8 mouse cellular contexts compared by ENCODE assay signal in the genomic region with DNA sequence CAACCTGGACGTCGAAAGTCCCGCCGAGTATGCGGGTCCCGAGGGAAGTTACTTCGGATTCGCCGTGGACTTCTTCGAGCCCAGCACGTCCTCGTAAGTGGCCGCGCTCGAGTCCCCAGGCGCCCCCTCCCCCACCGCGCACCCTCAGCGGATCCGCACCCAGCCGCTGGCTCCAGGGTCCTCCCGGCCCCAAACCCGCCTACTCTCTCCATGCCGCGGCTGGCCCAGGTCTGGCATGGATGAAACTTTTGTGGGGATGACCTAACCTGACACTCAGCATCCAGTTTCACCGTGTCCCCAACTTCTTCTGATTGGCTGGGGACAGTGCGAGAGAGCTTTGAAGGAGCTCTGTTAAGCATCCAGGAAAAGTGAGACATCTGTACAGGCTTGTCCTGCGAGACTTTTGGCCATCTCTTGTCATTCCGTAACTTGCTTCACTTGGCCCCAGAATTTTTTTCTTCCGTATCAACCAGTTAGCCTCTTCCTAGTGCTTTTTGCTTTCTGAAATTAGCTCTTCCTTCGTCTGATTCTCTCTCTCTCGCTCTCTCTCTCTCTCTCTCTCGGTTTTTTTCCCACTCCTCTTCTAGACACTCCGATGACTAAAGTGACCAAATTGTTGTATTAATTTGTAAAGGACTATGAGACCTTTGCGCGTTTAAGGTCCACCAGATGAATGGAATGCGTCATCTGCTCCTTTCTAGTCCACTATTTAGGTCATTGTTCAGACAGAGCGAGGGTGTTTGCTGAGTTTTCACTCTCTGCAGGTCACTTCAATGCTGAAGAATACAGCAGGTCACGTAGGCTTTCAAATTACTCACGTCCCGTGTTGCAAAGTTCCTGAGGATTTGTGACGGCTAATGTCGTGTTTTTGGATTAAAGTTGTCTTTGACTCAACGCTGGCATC. TPM values are rescaled to one million over a fixed set of nuclear protein-coding genes. Genes with fewer than 3 reads are reported as not detected.
DNase-seq lines count a peak whose midpoint lies in the region; ATAC-seq and TF ChIP-seq lines count a peak whose summit lies in the region.

No protein-coding gene starts in this region.

- H3K79me2 ChIP-seq in C2C12 (ENCODE audit: control insufficient read depth, insufficient read depth), result peaks cover 60% of the 10 kb centered on the region

- peak; percentile 60 for ATAC-seq in embryonic facial prominence, embryonic 13.5 days (ENCODE audit: insufficient number of reproducible peaks, insufficient read depth, low FRiP score, low TSS enrichment, low read depth)
- peak; percentile 61; the same call in 1 of the 2 replicates for ATAC-seq in heart, embryonic 12.5 days (ENCODE audit: insufficient number of reproducible peaks, low FRiP score)
- peak; percentile 73 for ATAC-seq in kidney, embryonic 16.5 days (ENCODE audit: low FRiP score, low TSS enrichment)
- peak; percentile 66 for ATAC-seq in lung, embryonic 16.5 days (ENCODE audit: low read depth)

- H3K4me1 ChIP-seq in embryonic facial prominence, embryonic 13.5 days, result peaks cover 28% of the 10 kb centered on the region
- H3K4me1 ChIP-seq in heart, embryonic 12.5 days (replicated peaks), result peaks cover 42% of the 10 kb centered on the region
- H3K4me1 ChIP-seq in kidney, embryonic 16.5 days (ENCODE audit: insufficient read depth, low read length), result peaks cover 34% of the 10 kb centered on the region
- peaks cover 34% of the 10 kb centered on the region for H3K4me1 ChIP-seq in lung, embryonic 16.5 days (replicated peaks; ENCODE audit: control insufficient read depth, insufficient read depth, low read length)

- H3K4me3 ChIP-seq in C2C12 (ENCODE audit: insufficient read depth, poor library complexity, severe bottlenecking), result peak overlapping the region; percentile 86
- peak overlapping the region; percentile 82 for H3K4me3 ChIP-seq in embryonic facial prominence, embryonic 13.5 days
- peak overlapping the region; percentile 94 for H3K4me3 ChIP-seq in heart, embryonic 12.5 days
- H3K4me3 ChIP-seq in kidney, embryonic 16.5 days (ENCODE audit: low read length), result peak overlapping the region; percentile 89
- peak overlapping the region; percentile 80 for H3K4me3 ChIP-seq in lung, embryonic 16.5 days (ENCODE audit: low read length)

- TF ChIP-seq CTCF in C2C12 (IDR thresholded peaks at IDR 0.05; ENCODE audit: control insufficient read depth, insufficient read depth, insufficient read length), result no peak

- H3K9ac ChIP-seq in embryonic facial prominence, embryonic 13.5 days, result peak overlapping the region; percentile 96
- H3K9ac ChIP-seq in heart, embryonic 12.5 days, result peak overlapping the region; percentile 97
- peak overlapping the region; percentile 98 for H3K9ac ChIP-seq in kidney, embryonic 16.5 days (replicated peaks; ENCODE audit: low read length)
- H3K9ac ChIP-seq in lung, embryonic 16.5 days (ENCODE audit: low read length), result peak overlapping the region; percentile 93

- H3K9me3 ChIP-seq in embryonic facial prominence, embryonic 13.5 days, result no peaks in the 10 kb centered on the region
- H3K9me3 ChIP-seq in heart, embryonic 12.5 days (replicated peaks), result no peaks in the 10 kb centered on the region
- no peaks in the 10 kb centered on the region for H3K9me3 ChIP-seq in kidney, embryonic 16.5 days (ENCODE audit: low read length)
- H3K9me3 ChIP-seq in lung, embryonic 16.5 days (ENCODE audit: control insufficient read depth, low read length), result no peaks in the 10 kb centered on the region

- peaks cover 6% of the 10 kb centered on the region for H3K36me3 ChIP-seq in C2C12 (ENCODE audit: control insufficient read depth, insufficient read depth)
- 0 out of 2 replicates have a peak, but pooled peaks cover 5% of the 10 kb centered on the region for H3K36me3 ChIP-seq in embryonic facial prominence, embryonic 13.5 days
- no peaks in the 10 kb centered on the region for H3K36me3 ChIP-seq in heart, embryonic 12.5 days
- H3K36me3 ChIP-seq in kidney, embryonic 16.5 days (ENCODE audit: insufficient read depth, low read length), result 0 out of 2 replicates have a peak, but pooled peaks cover 3% of the 10 kb centered on the region
- H3K36me3 ChIP-seq in lung, embryonic 16.5 days (ENCODE audit: control insufficient read depth, insufficient read depth, low read length), result no peaks in the 10 kb centered on the region

- peak; percentile 78 to 92 for DNase-seq in adrenal gland, adult (ENCODE audit: inconsistent age in 2 of 2, low spot score in 1 of 2)
- DNase-seq in ovary, adult 18-20 months (ENCODE audit: low spot score), result peak; percentile 51
- peak; percentile 82 for DNase-seq in thymus, postnatal 4 days

- H3K4me2 ChIP-seq in embryonic facial prominence, embryonic 13.5 days, result peak overlapping the region; percentile 71
- peak overlapping the region; percentile 72 for H3K4me2 ChIP-seq in heart, embryonic 12.5 days
- H3K4me2 ChIP-seq in kidney, embryonic 16.5 days (replicated peaks; ENCODE audit: low read depth, low read length), result peak overlapping the region; percentile 75
- H3K4me2 ChIP-seq in lung, embryonic 16.5 days (ENCODE audit: low read depth, low read length), result peak overlapping the region; percentile 82

- 3% methylated on average over 43 of the region's 44 CpGs for WGBS in embryonic facial prominence, embryonic 13.5 days
- 5% methylated on average over 44 of the region's 44 CpGs for WGBS in heart, embryonic 12.5 days
- 3% methylated on average over 44 of the region's 44 CpGs for WGBS in kidney, embryonic 16.5 days
- WGBS in lung, embryonic 16.5 days, result 2% methylated on average over 44 of the region's 44 CpGs

- H3K27ac ChIP-seq in embryonic facial prominence, embryonic 13.5 days, result peak overlapping the region; percentile 99
- H3K27ac ChIP-seq in heart, embryonic 12.5 days (ENCODE audit: poor library complexity, severe bottlenecking), result peak overlapping the region; percentile 97
- H3K27ac ChIP-seq in kidney, embryonic 16.5 days (ENCODE audit: low read length), result peak overlapping the region; percentile 100
- H3K27ac ChIP-seq in lung, embryonic 16.5 days (ENCODE audit: low read length), result peak overlapping the region; percentile 93

- H3K79me3 ChIP-seq in C2C12 (ENCODE audit: low read depth), result peaks cover 41% of the 10 kb centered on the region

- no peaks in the 10 kb centered on the region for H3K27me3 ChIP-seq in C2C12 (ENCODE audit: control insufficient read depth, insufficient read depth, insufficient read length)
- no peaks in the 10 kb centered on the region for H3K27me3 ChIP-seq in embryonic facial prominence, embryonic 13.5 days
- no peaks in the 10 kb centered on the region for H3K27me3 ChIP-seq in heart, embryonic 12.5 days (replicated peaks)
- no peaks in the 10 kb centered on the region for H3K27me3 ChIP-seq in kidney, embryonic 16.5 days (ENCODE audit: insufficient read depth, low read length)
- no peaks in the 10 kb centered on the region for H3K27me3 ChIP-seq in lung, embryonic 16.5 days (ENCODE audit: control insufficient read depth, insufficient read depth, low read depth, low read length)

- H3ac ChIP-seq in C2C12 (ENCODE audit: control insufficient read depth, insufficient read length, low read depth), result peak overlapping the region; percentile 78

TF ChIP-seq in C2C12, 6 proteins besides CTCF, POLR2A, EP300 and RAD21:
- no peak for TF ChIP-seq MYOD1 (IDR thresholded peaks at IDR 0.05; ENCODE audit: control insufficient read depth, insufficient read length, low read depth)
- TF ChIP-seq CEBPB (IDR thresholded peaks at IDR 0.05; ENCODE audit: low read depth), result no peak
- no peak for TF ChIP-seq MAX (IDR thresholded peaks at IDR 0.05)
- TF ChIP-seq USF1 (IDR thresholded peaks at IDR 0.05; ENCODE audit: low read depth), result no peak
- no peak for TF ChIP-seq MYOG (IDR thresholded peaks at IDR 0.05; ENCODE audit: control insufficient read depth, extremely low read depth, insufficient read length)
- TF ChIP-seq FOSL1 (IDR thresholded peaks at IDR 0.05; ENCODE audit: insufficient read depth, low read length, poor library complexity, severe bottlenecking), result no peak

RNA-seq across cellular contexts. Expression of a gene that starts 0.9 kb away (rescaled TPM):
- polyA plus RNA-seq in C2C12 (2012; fragmentation: generic; extraction: Trizol), result 32.1 TPM
- polyA plus RNA-seq in embryonic facial prominence, embryonic 13.5 days (2015; fragmentation: Nextera tagmentation; extraction: Ambion mirVana), result 79.6 and 92.9 TPM in 2 replicates
- polyA plus RNA-seq in heart, embryonic 12.5 days (2016; fragmentation: Nextera tagmentation; extraction: Ambion mirVana), result 95.0 and 108 TPM in 2 replicates
- 77.1 and 88.9 TPM in 2 replicates for polyA plus RNA-seq in kidney, embryonic 16.5 days (2015; fragmentation: Nextera tagmentation; extraction: Ambion mirVana)
- polyA plus RNA-seq in lung, embryonic 16.5 days (2015; fragmentation: Nextera tagmentation; extraction: Ambion mirVana), result 72.6 and 75.3 TPM in 2 replicates

Comparison
In these comparisons a context has a peak if more than half of its experiments do, and no peak if none do; other contexts are left out.
1. Peak in every context shown above with its lines: DNase-seq, ATAC-seq, H3K4me3 ChIP-seq and H3K27ac ChIP-seq.